Mouse (Mus musculus) cerebellum, adult 2 months (tissue): Measurements from ENCODE around the gene Nrxn1.

ENCODE experiments used
- CTCF ChIP-seq: fragments of 200-500 bp; IDR thresholded peaks from 2 replicates; pipeline ENCODE4 v1.5.1; 2011; ENCODE audit warnings: low read depth, mild to moderate bottlenecking, control low read depth, low read length, moderate library complexity, borderline replicate concordance; ENCODE audit not compliant: insufficient read depth
- POLR2A ChIP-seq: fragments of 200-500 bp; IDR thresholded peaks from 2 replicates; pipeline ENCODE4 v1.6.1; 2011; ENCODE audit warnings: low read length, control low read depth, borderline replicate concordance; ENCODE audit not compliant: insufficient read depth

DNA sequence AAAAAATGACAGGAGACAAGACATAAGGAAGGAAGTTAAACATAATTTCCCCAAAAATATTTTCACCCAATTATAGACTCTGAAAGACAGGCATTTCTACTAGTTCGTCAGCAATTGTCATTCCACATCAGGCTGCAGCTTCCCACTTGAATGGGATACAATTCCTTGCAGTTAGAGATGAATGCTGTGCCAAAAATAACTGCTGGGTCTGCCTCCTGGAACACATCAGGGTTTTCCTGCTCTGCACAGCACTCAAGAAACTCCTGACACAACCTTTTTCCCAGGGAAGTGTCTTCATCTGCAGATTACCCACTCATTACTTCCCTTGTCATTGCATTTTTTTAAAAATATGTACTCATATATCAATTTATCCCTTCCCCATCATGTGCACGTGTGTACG, 44.0 kb upstream of the Nrxn1 start:
- no peak for TF ChIP-seq POLR2A
- TF ChIP-seq CTCF, result no peak
